Mouse (Mus musculus): ENCODE results near the gene Usp10. TPM values are rescaled to one million over a fixed set of nuclear protein-coding genes. Genes with fewer than 3 reads are reported as not detected.

The Usp10 gene
- polyA plus RNA-seq, 1 experiment from 2014 or later, result 142 TPM

DNA sequence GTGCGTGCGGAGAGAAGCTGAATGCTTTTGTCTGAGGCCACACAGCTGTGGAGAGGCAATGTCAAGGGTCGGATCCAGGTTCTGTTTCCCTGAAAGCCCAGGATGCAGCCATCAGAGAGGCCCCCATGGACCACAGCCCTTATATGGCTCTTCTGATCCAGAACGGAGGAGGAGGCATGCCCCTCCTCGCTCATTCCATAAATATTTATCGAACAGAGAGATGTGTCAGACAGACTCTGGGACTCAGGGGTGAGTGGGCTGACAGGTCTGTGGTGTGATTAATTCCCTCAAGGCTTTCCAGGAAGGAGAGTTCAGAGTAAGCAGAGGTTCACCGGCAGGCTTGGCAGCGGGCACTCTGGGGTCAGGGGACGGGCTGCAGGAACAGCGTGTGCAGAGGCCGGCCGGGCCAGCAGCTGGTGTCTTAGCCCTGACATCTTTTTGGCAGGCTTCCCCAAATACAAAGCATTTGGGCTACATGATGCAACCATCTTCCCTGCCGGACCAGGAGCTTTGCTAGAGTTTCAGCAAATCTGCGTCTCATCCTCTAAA, 94.1 kb downstream of the Usp10 start:
- H3K4me3 ChIP-seq, result no peak overlapping the region
- no peaks in the 10 kb centered on the region for H3K9me3 ChIP-seq
- H3K4me2 ChIP-seq (replicated peaks), result 0 out of 2 replicates have a peak overlapping the region, but pooled peaks have one; percentile 14
- no peaks in the 10 kb centered on the region for H3K36me3 ChIP-seq
- no peak overlapping the region for H3K27ac ChIP-seq
- H3K27me3 ChIP-seq, result no peaks in the 10 kb centered on the region
- no peak overlapping the region for H3K9ac ChIP-seq
- ATAC-seq (ENCODE audit: low FRiP score, low read depth), result peak; percentile 35; the same call in 1 of the 2 replicates
- WGBS, result 22% methylated on average over 14 of the region's 14 CpGs
- H3K4me1 ChIP-seq, result peaks cover 44% of the 10 kb centered on the region

DNA sequence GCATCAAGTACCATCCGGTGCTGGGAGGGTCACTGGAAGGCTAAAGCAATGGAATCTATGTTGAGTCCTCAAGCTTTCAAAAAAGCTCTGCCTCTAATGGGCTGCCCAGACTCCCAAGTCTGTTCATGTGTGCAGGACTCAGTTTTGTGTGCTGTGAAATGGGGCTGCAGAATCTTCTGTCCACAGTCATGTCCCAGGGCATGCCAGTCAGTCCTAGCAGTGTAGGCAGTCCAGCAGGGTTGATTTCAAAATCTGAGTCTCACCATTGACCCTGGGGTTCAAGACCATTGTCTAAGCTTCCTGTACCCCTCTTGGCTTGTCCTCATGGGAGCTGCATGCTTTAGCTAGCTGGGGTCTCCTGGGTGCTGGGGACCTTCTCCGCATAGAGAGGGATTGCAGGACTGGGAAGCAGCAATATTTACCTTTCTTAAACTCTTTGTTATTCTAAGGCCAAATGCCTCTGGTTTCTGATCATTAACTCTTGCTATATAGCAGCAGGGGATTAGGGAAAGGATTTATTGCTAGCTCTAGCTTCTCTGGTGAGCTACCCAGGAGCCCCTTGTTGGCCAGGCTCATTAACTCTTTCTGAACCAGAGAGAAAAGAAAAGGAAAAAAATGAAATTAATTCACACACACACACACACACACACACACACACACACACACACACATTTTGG, 94.7 kb downstream of the Usp10 start:
- Histone ChIP-seq H3K4me1 (peaks cover 44% of the 10 kb centered on the region), H3K27me3 (no peaks in the 10 kb centered on the region), H3K4me2 (replicated peaks) (no peak overlapping the region), H3K9ac (no peak overlapping the region), H3K27ac (no peak overlapping the region), H3K4me3 (no peak overlapping the region), H3K9me3 (no peaks in the 10 kb centered on the region), H3K36me3 (no peaks in the 10 kb centered on the region)
- 0 out of 2 replicates have a peak, but pooled peaks have one; percentile 2 for ATAC-seq (ENCODE audit: low FRiP score, low read depth)
- WGBS, result 24% methylated on average over 2 of the region's 2 CpGs

DNA sequence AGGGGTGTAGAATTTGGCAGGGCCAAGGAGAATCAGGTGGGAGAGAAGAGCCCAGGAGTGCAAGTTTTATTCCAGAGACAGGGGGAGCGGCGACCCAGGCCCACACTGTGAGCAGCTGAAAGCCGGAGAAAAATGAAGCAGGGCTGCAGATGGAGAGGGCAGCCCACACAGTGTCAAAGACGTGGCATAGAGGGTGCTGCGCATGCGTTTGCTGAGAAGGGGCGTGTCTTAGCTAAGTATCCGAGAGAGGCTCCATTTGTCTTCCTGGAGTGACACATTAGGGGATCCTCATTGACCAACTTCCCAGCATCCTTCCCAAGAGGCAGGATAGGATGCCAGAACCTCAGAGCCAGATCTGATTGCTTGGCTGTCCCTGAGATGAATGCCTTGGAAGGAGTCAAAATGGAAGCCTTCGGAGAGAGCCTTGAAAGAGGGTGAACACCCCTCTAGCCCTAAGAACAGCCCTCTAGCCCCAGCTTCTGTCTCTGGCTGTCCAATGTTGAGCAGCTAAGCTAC, 96.5 kb downstream of the Usp10 start:
- peaks cover 32% of the 10 kb centered on the region for H3K4me1 ChIP-seq
- 29% methylated on average over 9 of the region's 9 CpGs for WGBS
- no peak overlapping the region; the same call in 1 of the 2 replicates for H3K4me2 ChIP-seq (replicated peaks)
- no peaks in the 10 kb centered on the region for H3K27me3 ChIP-seq
- H3K27ac ChIP-seq, result no peak overlapping the region
- no peak for ATAC-seq (ENCODE audit: low FRiP score, low read depth)
- no peak overlapping the region for H3K4me3 ChIP-seq
- H3K9ac ChIP-seq, result no peak overlapping the region
- H3K9me3 ChIP-seq, result no peaks in the 10 kb centered on the region
- H3K36me3 ChIP-seq, result no peaks in the 10 kb centered on the region

Other genes with a start within 250 kb of the Usp10 start
- 0.20 and 0.24 TPM in 2 replicates for gene Wfdc1, start 244.0 kb upstream of the Usp10 start, polyA plus RNA-seq (2015; fragmentation: Nextera tagmentation; extraction: Ambion mirVana)
- gene Atp2c2, start 210.4 kb upstream of the Usp10 start, polyA plus RNA-seq (2015; fragmentation: Nextera tagmentation; extraction: Ambion mirVana), result 2.0 and 2.6 TPM in 2 replicates
- 10.3 and 10.7 TPM in 2 replicates for gene Tldc1, start 131.9 kb upstream of the Usp10 start, polyA plus RNA-seq (2015; fragmentation: Nextera tagmentation; extraction: Ambion mirVana)
- 64.0 and 67.8 TPM in 2 replicates for gene Cotl1, start 69.8 kb upstream of the Usp10 start, polyA plus RNA-seq (2015; fragmentation: Nextera tagmentation; extraction: Ambion mirVana)
- gene Klhl36, start 48.1 kb upstream of the Usp10 start, polyA plus RNA-seq (2015; fragmentation: Nextera tagmentation; extraction: Ambion mirVana), result 10.4 and 10.5 TPM in 2 replicates
- 3.2 and 7.1 TPM in 2 replicates for gene Gm20388, start 481 bp downstream of the Usp10 start, polyA plus RNA-seq (2015; fragmentation: Nextera tagmentation; extraction: Ambion mirVana)
- 7.1 and 8.9 TPM in 2 replicates for gene Crispld2, start 82.1 kb downstream of the Usp10 start, polyA plus RNA-seq (2015; fragmentation: Nextera tagmentation; extraction: Ambion mirVana)
- 31.6 and 32.8 TPM in 2 replicates for gene Zdhhc7, start 191.1 kb downstream of the Usp10 start, polyA plus RNA-seq (2015; fragmentation: Nextera tagmentation; extraction: Ambion mirVana)
- gene 6430548M08Rik, start 203.8 kb downstream of the Usp10 start, polyA plus RNA-seq (2015; fragmentation: Nextera tagmentation; extraction: Ambion mirVana), result 3.3 and 3.4 TPM in 2 replicates